Mouse (Mus musculus) forebrain, embryonic 13.5 days (tissue): ENCODE measurements around the gene Rilpl1. TPM values are rescaled to one million over a fixed set of nuclear protein-coding genes. Genes with fewer than 3 reads are reported as not detected.
"Not testable (repeated sequence)": the region's sequence is repeated elsewhere in the genome, so short reads cannot be mapped to it uniquely, and the experiment has no call there.

ENCODE experiments used
- ATAC-seq: fragments of 200-750 bp; cut with Nextera tagmentation; 2 replicates; pipeline ENCODE4 v1.8.0; 2017
- H3K27ac ChIP-seq: fragments of 300-500 bp; sonication (generic); 2 replicates; pipeline ENCODE4 v1.5.1; 2015; ENCODE audit warnings: inconsistent platforms, mild to moderate bottlenecking, moderate library complexity
- H3K27me3 ChIP-seq: fragments of 300-500 bp; sonication (generic); 2 replicates; pipeline ENCODE4 v1.6.1; 2015; ENCODE audit warnings: mild to moderate bottlenecking, inconsistent platforms
- H3K36me3 ChIP-seq: fragments of 300-500 bp; sonication (generic); 2 replicates; pipeline ENCODE4 v1.6.1; 2015; ENCODE audit warnings: mild to moderate bottlenecking, inconsistent platforms; ENCODE audit not compliant: poor library complexity, severe bottlenecking
- H3K4me1 ChIP-seq: fragments of 300-500 bp; sonication (generic); 2 replicates; pipeline ENCODE4 v1.6.1; 2015; ENCODE audit warnings: inconsistent platforms
- H3K4me2 ChIP-seq: fragments of 300-500 bp; sonication (generic); 2 replicates; pipeline ENCODE4 v1.6.1; 2015; ENCODE audit warnings: inconsistent platforms, mild to moderate bottlenecking, moderate library complexity
- H3K4me3 ChIP-seq: fragments of 300-500 bp; sonication (generic); 2 replicates; pipeline ENCODE4 v1.5.1; 2015; ENCODE audit warnings: mild to moderate bottlenecking, inconsistent platforms
- H3K9ac ChIP-seq: fragments of 300-500 bp; sonication (generic); 2 replicates; pipeline ENCODE4 v1.6.1; 2015; ENCODE audit warnings: mild to moderate bottlenecking, inconsistent platforms
- H3K9me3 ChIP-seq: fragments of 300-500 bp; sonication (generic); replicated peaks from 2 replicates; pipeline ENCODE4 v1.6.1; 2016; ENCODE audit warnings: inconsistent platforms
- WGBS: fragments of 180-500 bp; shearing (Covaris S2); methylation state at CpG from one replicate; pipeline ENCODE4 v1.1.7; 2015; 5-methylcytosine and 5-hydroxymethylcytosine counted together
- polyA plus RNA-seq: library from polyadenylated mRNA; unstranded; fragments of >200 nt; fragmentation: Nextera tagmentation; extraction: Ambion mirVana; gene quantifications from 2 replicates; pipeline ENCODE4 v1.2.1, GENCODE M21; 2015

The Rilpl1 gene
- polyA plus RNA-seq, 1 experiment from 2014 or later, result 10.4 TPM

DNA sequence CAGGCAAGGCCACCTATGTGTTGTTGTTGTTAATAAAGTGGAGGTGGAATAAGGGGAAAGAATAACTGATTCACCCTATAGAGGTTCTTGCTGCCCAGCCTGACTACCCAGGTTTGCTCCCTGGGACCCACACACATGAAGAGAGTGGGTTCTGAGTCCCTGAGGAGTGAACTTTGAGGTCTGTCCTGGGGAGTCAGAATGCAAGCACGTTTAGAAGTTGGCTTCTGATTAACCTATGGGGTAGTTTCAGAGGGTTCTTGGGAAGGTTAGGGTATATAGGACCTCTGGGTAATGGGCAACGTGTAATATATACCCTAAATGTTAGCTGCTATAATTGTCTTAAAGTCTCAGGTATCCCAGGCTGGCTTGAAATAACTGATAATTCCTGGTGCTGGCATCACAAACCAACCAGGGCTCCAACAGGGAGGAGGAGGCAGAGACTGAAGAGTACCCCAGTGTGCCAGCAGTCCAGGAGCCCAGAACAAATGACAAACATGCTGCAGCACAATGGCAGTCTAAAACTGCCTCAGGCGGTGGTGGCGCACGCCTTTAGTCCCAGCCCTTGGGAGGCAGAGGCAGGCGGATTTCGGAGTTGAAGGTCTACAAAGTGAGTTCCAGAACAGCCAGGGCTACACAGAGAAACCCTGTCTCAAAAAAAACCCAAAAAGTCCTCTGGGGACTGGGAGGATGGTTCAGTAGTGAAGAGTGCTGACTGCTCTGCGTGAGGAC is 68.7 kb downstream of the Rilpl1 start:
- H3K27ac ChIP-seq, result no peak overlapping the region
- no peak overlapping the region for H3K9ac ChIP-seq
- H3K27me3 ChIP-seq, result no peaks in the 10 kb centered on the region
- 88% methylated on average over 8 of the region's 8 CpGs for WGBS
- no peak overlapping the region for H3K4me2 ChIP-seq
- no peak overlapping the region for H3K4me3 ChIP-seq
- H3K36me3 ChIP-seq, result peaks cover 66% of the 10 kb centered on the region
- ATAC-seq, result no peak
- no peaks in the 10 kb centered on the region for H3K9me3 ChIP-seq
- H3K4me1 ChIP-seq, result no peaks in the 10 kb centered on the region

DNA sequence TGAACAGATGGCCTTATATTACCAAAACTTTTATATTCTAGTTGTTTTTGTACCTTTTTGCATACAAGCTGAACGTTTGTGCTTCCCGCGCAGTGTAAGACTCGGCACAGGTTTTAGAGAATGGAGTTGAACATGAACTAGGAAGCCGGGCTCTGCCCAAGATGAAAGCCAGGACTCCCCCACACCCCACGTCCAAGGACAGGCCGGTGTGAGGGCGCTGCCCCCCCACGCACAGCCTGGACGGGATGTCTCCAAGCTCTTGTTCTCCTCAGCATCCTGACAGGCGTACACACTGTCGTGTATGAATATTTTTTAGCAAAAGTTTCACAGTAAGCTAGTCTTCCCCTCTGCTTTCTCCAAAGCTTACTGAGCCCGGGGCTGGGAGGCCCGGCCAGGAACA is 70.3 kb downstream of the Rilpl1 start:
- H3K4me1 ChIP-seq, H3K9ac ChIP-seq, ATAC-seq, H3K4me3 ChIP-seq, H3K27ac ChIP-seq, H3K4me2 ChIP-seq, H3K27me3 ChIP-seq, H3K9me3 ChIP-seq: not testable (repeated sequence)
- 92% methylated on average over 14 of the region's 14 CpGs for WGBS
- H3K36me3 ChIP-seq, result peaks cover 78% of the 10 kb centered on the region

DNA sequence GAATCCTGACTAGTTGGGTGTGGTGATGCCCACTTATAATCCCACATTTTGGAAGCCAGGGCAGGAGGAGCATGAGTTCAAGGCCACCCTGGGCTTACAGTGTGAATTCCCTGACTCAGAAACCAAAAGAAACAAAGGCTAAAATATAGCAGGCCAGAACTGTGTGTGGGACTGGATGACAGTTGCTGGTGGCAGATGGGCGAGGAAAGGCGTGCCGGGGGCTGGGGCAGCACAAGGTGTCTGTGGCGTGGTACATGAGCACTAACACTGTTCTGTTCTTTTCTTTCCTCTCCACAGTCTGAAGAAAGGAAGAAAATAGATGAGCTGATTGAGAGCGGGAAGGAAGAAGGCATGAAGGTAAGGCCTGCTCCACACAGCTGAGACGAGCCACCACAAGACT is 74.4 kb downstream of the Rilpl1 start:
- no peaks in the 10 kb centered on the region for H3K27me3 ChIP-seq
- WGBS, result 95% methylated on average over 6 of the region's 6 CpGs

DNA sequence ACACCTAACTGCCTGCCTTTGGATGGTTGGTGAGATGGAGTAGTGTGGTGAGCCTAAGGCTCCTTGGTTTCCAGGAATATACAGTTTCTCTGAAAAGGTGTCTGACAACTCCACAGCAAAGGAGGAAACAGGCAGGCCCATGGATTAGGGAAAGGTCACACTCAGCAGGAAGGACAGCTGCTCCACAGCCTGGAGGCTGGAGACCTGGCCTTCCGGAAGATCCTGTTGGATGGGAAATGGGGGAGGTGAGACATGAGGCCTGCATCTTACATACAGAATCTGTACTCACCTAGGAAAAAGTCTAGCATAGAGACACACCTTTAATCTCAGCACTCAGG is 77.1 kb downstream of the Rilpl1 start:
- no peak for ATAC-seq
- no peaks in the 10 kb centered on the region for H3K27me3 ChIP-seq
- H3K9me3 ChIP-seq, result no peaks in the 10 kb centered on the region
- peaks cover 98% of the 10 kb centered on the region for H3K36me3 ChIP-seq
- H3K4me2 ChIP-seq, result no peak overlapping the region
- peak overlapping the region; percentile 11; the same call in 1 of the 2 replicates for H3K27ac ChIP-seq
- no peak overlapping the region for H3K4me3 ChIP-seq
- peaks cover 5% of the 10 kb centered on the region; the same call in 1 of the 2 replicates for H3K4me1 ChIP-seq
- no peak overlapping the region; the same call in 1 of the 2 replicates for H3K9ac ChIP-seq
- 86% methylated on average over 1 of the region's 1 CpGs for WGBS

More for the DNA sequence above, 74.4 kb downstream of the Rilpl1 start:
- Histone ChIP-seq H3K4me1 (no peaks in the 10 kb centered on the region), H3K4me2 (no peak overlapping the region), H3K36me3 (peaks cover 96% of the 10 kb centered on the region), H3K27ac (no peak overlapping the region), H3K4me3 (no peak overlapping the region), H3K9ac (no peak overlapping the region), H3K9me3 (no peaks in the 10 kb centered on the region)
- no peak for ATAC-seq

DNA sequence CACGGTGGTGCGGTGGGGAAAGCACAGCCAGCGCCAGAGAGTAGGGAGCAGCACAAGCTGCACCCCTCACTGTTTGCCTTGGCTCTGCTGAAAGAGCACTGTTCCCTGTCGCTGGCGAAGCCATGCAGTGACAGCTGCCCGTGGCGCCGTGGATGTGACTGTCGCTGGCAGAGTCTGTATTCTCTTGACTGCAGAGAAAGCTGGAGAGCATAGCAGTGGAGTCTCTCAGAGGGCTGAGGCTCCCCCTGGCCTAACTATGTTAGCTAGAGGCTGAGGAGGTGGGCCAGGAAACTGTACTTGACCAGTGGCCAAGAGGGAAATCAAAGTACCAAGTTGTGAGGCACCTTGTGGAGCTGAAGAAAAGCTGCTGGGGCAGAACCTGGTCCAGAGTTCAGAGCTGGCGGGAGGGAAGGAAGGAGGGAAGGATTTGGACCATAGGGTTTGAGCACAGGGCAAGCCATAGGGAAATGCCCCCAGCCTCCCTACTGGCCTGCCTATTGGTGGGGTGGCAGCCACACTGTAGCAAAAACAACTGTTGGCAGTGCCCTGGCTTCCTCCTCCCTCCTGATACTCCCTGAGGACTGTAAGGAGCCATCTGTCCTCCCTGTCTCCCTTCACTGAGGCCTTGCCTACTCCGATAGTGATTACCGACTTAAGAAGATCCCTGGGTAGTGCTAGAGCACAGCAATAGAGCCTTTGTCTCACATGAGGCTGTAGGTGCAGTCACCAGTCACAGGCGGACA is 77.7 kb downstream of the Rilpl1 start:
- ATAC-seq, result no peak; the same call in 1 of the 2 replicates
- no peaks in the 10 kb centered on the region for H3K27me3 ChIP-seq
- H3K27ac ChIP-seq, result peak overlapping the region; percentile 55
- H3K9me3 ChIP-seq, result no peaks in the 10 kb centered on the region
- WGBS, result 86% methylated on average over 13 of the region's 13 CpGs
- no peak overlapping the region for H3K4me2 ChIP-seq
- H3K4me1 ChIP-seq, result peaks cover 11% of the 10 kb centered on the region; the same call in 1 of the 2 replicates
- H3K36me3 ChIP-seq, result peaks cover 98% of the 10 kb centered on the region
- no peak overlapping the region for H3K4me3 ChIP-seq
- H3K9ac ChIP-seq, result no peak overlapping the region

DNA sequence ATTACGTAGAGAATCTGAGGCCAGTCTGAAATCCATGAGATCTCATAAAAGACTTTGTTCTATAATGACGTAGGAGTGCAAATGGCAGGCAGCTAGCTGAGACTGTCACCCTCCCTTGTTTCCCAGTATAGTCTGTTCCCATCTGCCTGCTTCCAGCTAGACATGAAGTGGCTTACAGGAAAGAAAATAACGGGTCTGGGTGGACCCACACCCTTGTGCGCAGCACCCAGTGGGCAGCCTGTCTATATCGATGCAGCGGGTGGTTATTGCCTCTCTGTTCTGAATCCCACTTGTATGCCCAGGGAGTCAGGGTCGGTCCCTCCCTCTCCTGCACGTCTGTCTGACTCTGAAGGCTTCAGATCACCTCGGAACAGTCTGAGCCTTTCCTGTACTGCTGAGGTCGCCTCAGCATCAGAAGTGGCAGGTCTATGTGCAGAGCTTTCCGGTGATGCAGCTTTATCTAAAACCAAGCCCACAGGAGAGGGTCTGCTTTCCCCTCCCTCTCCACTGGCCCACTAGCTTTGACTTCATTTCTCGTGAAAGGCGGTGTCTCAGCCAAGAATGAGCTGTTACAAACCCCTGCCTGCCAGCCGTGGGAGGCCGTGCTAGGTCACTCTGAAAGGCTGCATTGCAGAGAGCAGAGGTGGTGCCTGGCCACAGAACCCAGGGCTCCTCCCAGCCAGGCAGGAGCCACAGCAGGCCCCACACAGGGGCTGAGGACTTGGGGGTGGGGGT is 78.5 kb downstream of the Rilpl1 start:
- H3K4me1 ChIP-seq, result peaks cover 13% of the 10 kb centered on the region
- 78% methylated on average over 15 of the region's 15 CpGs for WGBS
- peak overlapping the region; percentile 55; the same call in 1 of the 2 replicates for H3K27ac ChIP-seq
- H3K4me3 ChIP-seq, result no peak overlapping the region
- H3K36me3 ChIP-seq, result peaks cover 97% of the 10 kb centered on the region
- ATAC-seq, result no peak
- no peaks in the 10 kb centered on the region for H3K27me3 ChIP-seq
- no peak overlapping the region for H3K9ac ChIP-seq
- no peak overlapping the region for H3K4me2 ChIP-seq
- H3K9me3 ChIP-seq, result no peaks in the 10 kb centered on the region

DNA sequence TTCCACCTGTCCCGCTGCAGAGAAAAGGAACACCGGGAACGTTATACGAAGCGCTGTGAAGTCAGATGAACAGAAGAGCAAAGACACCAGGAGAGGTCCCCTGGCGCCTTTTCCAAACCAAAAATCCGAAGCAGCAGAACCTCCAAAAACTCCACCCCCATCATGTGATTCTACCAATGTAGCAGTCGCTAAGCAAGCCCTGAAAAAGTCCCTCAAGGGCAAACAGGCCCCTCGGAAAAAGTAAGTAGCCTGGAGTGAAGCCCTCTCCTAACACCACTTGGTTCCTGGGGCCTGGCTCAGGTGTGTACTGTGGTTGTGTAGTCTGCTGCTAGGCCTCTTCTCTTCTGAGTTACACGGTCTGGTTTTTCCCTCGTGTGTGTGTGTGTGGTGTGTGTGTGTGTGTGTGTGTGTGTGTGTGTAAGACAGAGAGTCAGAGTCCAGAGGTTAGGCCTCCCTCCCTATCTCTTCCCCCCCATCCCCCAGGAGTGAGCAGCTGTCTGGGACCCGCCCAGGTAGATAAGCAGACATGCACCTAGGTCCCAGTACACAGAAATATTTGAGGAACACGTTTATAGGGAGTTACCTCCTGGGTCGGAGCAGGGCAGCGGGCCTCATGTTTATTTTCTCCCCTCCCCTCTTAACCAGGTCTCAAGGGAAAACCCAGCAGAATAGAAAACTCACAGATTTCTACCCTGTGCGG is 80.4 kb downstream of the Rilpl1 start:
- no peak overlapping the region for H3K9ac ChIP-seq
- peaks cover 25% of the 10 kb centered on the region for H3K4me1 ChIP-seq
- peaks cover 85% of the 10 kb centered on the region for H3K36me3 ChIP-seq
- no peaks in the 10 kb centered on the region for H3K9me3 ChIP-seq
- H3K27me3 ChIP-seq, result no peaks in the 10 kb centered on the region
- 90% methylated on average over 16 of the region's 16 CpGs for WGBS
- H3K4me2 ChIP-seq, result no peak overlapping the region
- ATAC-seq, result no peak
- H3K27ac ChIP-seq, result no peak overlapping the region
- H3K4me3 ChIP-seq, result no peak overlapping the region

DNA sequence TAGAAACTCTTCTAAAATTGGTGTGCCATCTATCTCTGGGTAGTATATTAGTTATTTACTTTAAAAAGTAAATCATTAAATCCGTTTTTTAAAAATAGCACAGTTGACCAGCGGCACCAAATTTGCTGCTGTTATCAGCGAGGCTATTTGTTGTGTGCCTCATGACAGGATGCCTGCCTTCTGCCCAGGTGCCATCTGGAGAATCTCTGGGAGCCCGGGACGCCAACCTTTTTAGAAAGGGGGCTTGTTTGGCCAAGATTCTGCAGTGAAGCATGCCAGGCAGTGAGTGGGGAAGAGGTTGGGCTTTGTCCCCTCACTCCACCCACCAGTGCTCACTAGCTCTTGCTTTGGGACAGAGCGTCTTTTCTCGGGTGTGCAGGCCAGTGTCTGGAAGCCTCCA is 81.1 kb downstream of the Rilpl1 start:
- Histone ChIP-seq H3K9ac (no peak overlapping the region), H3K9me3 (no peaks in the 10 kb centered on the region), H3K27ac (no peak overlapping the region), H3K4me2 (no peak overlapping the region), H3K4me1 (peaks cover 25% of the 10 kb centered on the region), H3K36me3 (peaks cover 78% of the 10 kb centered on the region), H3K4me3 (no peak overlapping the region), H3K27me3 (no peaks in the 10 kb centered on the region)
- WGBS, result 88% methylated on average over 7 of the region's 7 CpGs
- ATAC-seq, result no peak

DNA sequence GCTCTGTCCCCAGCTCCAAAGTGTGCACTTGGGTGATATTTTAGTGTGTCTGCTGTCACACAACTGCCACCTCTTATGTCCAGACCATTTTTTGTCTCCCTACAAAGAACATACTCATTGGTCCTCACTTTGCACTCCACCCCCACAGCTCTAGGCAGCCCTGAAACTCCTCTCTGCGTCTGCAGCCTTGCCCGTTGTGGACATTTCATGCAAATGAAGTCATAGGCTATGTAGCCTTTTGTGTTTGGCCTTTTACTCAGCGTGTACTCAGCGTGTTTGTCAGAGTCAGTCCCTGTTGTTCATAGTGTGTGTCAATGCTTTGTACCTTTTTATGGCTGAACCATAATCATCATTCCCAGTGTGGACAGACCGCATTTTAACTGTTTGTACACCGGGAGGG is 81.7 kb downstream of the Rilpl1 start:
- Histone ChIP-seq H3K4me2 (no peak overlapping the region), H3K9ac (no peak overlapping the region; the same call in 1 of the 2 replicates), H3K4me3 (no peak overlapping the region), H3K36me3 (peaks cover 73% of the 10 kb centered on the region), H3K27me3 (no peaks in the 10 kb centered on the region), H3K27ac (no peak overlapping the region), H3K9me3 (no peaks in the 10 kb centered on the region), H3K4me1 (peaks cover 30% of the 10 kb centered on the region)
- 76% methylated on average over 6 of the region's 6 CpGs for WGBS
- no peak for ATAC-seq

DNA sequence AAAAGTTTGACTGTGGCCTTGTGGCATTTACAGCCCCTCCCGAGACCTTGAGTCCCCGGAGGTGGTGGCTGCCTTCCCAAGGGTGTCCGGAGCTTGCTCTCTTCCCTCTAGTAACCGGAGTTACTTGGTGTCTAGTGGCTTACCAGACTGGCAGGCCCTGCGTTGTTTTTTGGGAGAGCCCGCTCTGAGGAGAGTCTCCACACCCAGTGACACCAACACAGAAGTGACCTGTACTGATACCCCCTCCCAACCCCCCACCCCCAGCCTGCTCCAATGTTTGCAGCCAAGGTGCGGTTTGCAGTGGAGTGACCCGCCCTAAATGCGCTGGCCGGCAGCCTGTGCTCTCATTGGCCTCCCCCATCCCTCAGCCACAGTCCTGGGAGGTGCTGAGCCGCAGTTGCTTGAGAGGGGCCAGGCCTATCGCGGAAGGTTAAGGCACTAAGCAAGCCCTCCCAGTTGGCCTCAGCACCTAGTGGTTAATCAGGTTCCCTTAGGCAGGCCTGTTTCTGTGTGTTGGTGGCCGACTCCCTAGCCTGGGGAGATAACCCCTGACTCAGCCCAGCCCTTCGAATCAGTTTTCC is 84.8 kb downstream of the Rilpl1 start:
- 0 out of 2 replicates have a peak overlapping the region, but pooled peaks have one; percentile 80 for H3K27ac ChIP-seq
- no peaks in the 10 kb centered on the region for H3K27me3 ChIP-seq
- H3K4me1 ChIP-seq, result peaks cover 31% of the 10 kb centered on the region
- H3K4me2 ChIP-seq, result peak overlapping the region; percentile 86
- 2% methylated on average over 15 of the region's 15 CpGs for WGBS
- H3K9me3 ChIP-seq, result no peaks in the 10 kb centered on the region
- H3K36me3 ChIP-seq, result peaks cover 42% of the 10 kb centered on the region
- H3K9ac ChIP-seq, result peak overlapping the region; percentile 91
- H3K4me3 ChIP-seq, result peak overlapping the region; percentile 90
- peak; percentile 17 for ATAC-seq

DNA sequence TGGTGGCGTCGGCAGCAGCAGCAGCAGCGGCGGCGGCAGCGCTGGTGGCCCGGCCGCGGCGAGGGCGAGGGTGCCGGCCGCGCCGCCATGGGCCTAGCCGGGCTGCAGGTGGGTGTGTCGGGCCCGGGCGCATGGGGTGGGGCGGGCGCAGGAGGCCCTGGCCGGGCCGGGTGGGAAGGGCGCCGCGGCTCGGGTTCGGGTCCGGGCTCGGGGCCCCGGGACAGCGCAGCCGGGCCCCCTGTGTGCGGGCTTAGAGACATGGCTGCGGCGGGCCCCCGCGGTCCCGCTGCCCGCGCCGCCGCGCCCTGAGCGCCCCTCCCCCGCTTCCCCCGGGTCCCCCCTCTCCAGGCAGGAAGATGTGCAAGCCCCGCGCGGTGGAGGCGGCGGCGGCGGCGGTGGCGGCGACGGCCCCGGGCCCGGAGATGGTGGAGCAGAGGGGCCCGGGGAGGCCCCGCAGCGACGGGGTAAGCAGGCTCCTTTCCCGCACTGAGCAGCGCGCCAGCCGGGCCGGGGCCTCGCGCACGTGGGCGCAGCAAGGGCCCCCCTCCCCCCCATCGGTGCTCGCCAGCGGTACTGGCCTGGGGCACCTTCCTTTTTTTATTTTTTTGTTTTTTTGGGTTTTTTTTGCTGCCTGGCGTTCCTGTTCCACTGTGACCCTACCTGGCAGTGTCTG is 85.4 kb downstream of the Rilpl1 start:
- peak; percentile 74 for ATAC-seq
- peaks cover 35% of the 10 kb centered on the region for H3K36me3 ChIP-seq
- peak overlapping the region; percentile 80 for H3K27ac ChIP-seq
- peak overlapping the region; percentile 86 for H3K4me2 ChIP-seq
- H3K4me3 ChIP-seq, result peak overlapping the region; percentile 90
- H3K9ac ChIP-seq, result peak overlapping the region; percentile 91
- WGBS, result 0% methylated on average over 13 of the region's 77 CpGs
- no peaks in the 10 kb centered on the region for H3K27me3 ChIP-seq
- no peaks in the 10 kb centered on the region for H3K9me3 ChIP-seq
- peaks cover 34% of the 10 kb centered on the region for H3K4me1 ChIP-seq
